Mouse (Mus musculus): ENCODE data around the gene Rgs12. TPM values are rescaled to one million over a fixed set of nuclear protein-coding genes. Genes with fewer than 3 reads are reported as not detected.

Rgs12 gene
- total RNA-seq, 2 experiments from 2014 or later = 18.9 to 20.4 TPM

DNA sequence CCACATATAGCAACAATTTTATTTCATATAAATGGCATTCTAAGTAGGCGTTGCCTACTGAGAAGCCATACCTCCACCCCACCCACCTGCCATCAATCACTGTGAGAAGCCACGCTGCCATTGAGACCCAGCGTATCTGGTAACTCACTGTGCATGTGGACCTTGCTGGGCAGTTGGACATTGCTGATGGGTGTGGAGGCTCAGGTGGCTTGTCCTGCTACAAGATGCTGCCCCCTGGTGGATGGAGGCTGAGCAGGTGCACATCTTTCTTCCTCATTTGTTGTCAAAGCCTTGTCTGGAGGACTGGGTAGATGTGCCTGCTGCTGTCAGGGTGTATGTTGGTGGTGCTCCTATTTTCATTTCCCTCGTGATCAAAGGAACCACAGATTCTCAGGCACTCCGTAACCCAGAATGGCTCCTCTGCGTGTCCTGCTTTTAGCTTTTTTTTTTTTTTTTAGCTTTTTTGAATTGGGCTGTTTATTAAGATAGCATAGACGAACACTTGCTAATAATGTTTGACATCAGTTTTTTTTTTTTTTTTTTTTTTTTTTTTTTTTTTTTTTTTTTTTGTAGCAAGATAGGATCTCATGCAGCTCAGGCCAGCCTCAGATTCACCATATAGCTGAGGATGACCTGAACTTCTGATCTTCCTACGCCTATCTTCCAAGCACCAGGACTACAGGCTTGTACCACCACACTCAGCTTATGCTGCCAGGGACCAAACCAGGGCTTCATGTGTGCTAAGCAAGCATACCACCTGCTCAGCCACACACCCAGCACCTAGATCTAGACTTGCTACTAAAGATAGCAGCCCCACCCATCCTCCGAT, 139.8 kb downstream of the Rgs12 start:
- peak; percentile 45 to 76 for DNase-seq

Small RNAs within 50 kb of the gene (microRNA-seq; reads per million reads assigned to microRNA genes)
- 7.2 to 12.4 reads per million in 2 experiments for gene Mir3097

Other genes starting within 250 kb of the Rgs12 start
- 10 to 100 TPM; 11.7 to 13.3 TPM for gene Htt, start 187.7 kb upstream of the Rgs12 start, total RNA-seq (2021)
- under 1 TPM; 0.27 to 0.62 TPM for gene Msantd1, start 41.4 kb upstream of the Rgs12 start, total RNA-seq (2021)
- gene Hgfac, start 92.1 kb downstream of the Rgs12 start, total RNA-seq (2021) = under 1 TPM; 0.20 to 0.64 TPM
- 10 to 100 TPM; 33.2 to 35.2 TPM for gene Dok7, start 107.3 kb downstream of the Rgs12 start, total RNA-seq (2021)
- gene Lrpap1, start 156.3 kb downstream of the Rgs12 start, total RNA-seq (2021) = 10 to 100 TPM; 49.9 to 50.2 TPM